Mouse (Mus musculus) ES-Bruce4 (cell line): Measurements from ENCODE around the gene Gpr158. TPM values are rescaled to one million over a fixed set of nuclear protein-coding genes. Genes with fewer than 3 reads are reported as not detected.
A peak's percentile ranks its signal among the peaks of the same experiment; 100 is the strongest.
"Not testable (repeated sequence)": the region's sequence is repeated elsewhere in the genome, so short reads cannot be mapped to it uniquely, and the experiment has no call there.

Source experiments
- H3K27ac ChIP-seq: 2 replicates; pipeline ENCODE4 v1.5.1; 2012; ENCODE audit warnings: low read length, inconsistent platforms; ENCODE audit not compliant: insufficient read depth
- H3K27me3 ChIP-seq: 2 replicates; pipeline ENCODE4 v1.6.1; 2012; ENCODE audit warnings: mild to moderate bottlenecking, low read length, inconsistent platforms; ENCODE audit not compliant: control insufficient read depth, poor library complexity, insufficient read depth, severe bottlenecking
- H3K36me3 ChIP-seq: 2 replicates; pipeline ENCODE4 v1.6.1; 2012; ENCODE audit warnings: inconsistent platforms, mild to moderate bottlenecking, low read length, moderate library complexity; ENCODE audit not compliant: control insufficient read depth, poor library complexity, insufficient read depth, severe bottlenecking
- H3K4me1 ChIP-seq: one replicate; pipeline ENCODE4 v1.8.1; 2011; ENCODE audit warnings: low read length; ENCODE audit not compliant: control insufficient read depth, insufficient read depth
- H3K4me3 ChIP-seq: 2 replicates; pipeline ENCODE4 v1.5.1; 2011; ENCODE audit warnings: low read depth, mild to moderate bottlenecking, low read length
- H3K9ac ChIP-seq: 2 replicates; pipeline ENCODE4 v1.6.1; 2012; ENCODE audit warnings: low read depth, mild to moderate bottlenecking, inconsistent platforms; ENCODE audit not compliant: poor library complexity, severe bottlenecking
- H3K9me3 ChIP-seq: replicated peaks from 2 replicates; pipeline ENCODE4 v1.6.1; 2012; ENCODE audit warnings: mild to moderate bottlenecking, low read length, inconsistent platforms; ENCODE audit not compliant: control insufficient read depth, poor library complexity, insufficient read depth, severe bottlenecking
- CTCF ChIP-seq: IDR thresholded peaks from one replicate; pipeline ENCODE4 v1.8.1; 2011; ENCODE audit warnings: low read depth, low read length
- EP300 ChIP-seq: IDR thresholded peaks from 2 replicates; pipeline ENCODE4 v1.6.1; 2011; ENCODE audit warnings: low read depth, low read length; ENCODE audit not compliant: insufficient read depth
- POLR2A ChIP-seq: IDR thresholded peaks from one replicate; pipeline ENCODE4 v1.8.1; 2011; ENCODE audit warnings: low read length; ENCODE audit not compliant: insufficient read depth
- polyA plus RNA-seq: library from polyadenylated mRNA; stranded (reverse); fragments of >200 nt; gene quantifications from 2 replicates; pipeline ENCODE4 v1.2.4, GENCODE M21; 2011; ENCODE audit warnings: low read depth; ENCODE audit not compliant: missing spikeins, insufficient read depth, insufficient read length

Gpr158 gene
- polyA plus RNA-seq, 1 experiment, result not detected

DNA sequence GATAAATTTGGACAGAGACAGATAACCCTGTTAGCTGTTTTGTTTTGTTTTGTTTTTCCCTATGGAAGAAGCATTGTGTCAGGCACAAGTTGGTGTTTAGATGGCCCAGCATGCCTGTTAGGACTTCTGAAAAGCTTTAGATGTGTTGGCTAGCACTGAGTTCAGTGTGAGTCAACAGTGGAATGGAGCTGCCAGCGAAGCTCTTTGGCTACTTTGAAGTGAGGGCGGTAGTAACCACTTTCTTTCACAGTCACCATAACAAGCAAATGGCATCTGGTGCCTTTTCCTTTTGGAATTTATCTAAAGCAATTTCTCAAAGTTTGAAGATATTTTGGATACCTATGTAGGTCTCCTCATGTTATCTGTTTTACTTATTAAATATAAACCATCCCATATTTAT, 62.9 kb downstream of the Gpr158 start:
- H3K36me3 ChIP-seq, result no peaks in the 10 kb centered on the region
- H3K27ac ChIP-seq, result no peak overlapping the region
- no peak overlapping the region for H3K4me3 ChIP-seq
- no peak overlapping the region for H3K9ac ChIP-seq
- TF ChIP-seq POLR2A (no peak), EP300 (no peak), CTCF (no peak)
- H3K9me3 ChIP-seq, result no peaks in the 10 kb centered on the region
- H3K4me1 ChIP-seq, result no peaks in the 10 kb centered on the region
- no peaks in the 10 kb centered on the region for H3K27me3 ChIP-seq

DNA sequence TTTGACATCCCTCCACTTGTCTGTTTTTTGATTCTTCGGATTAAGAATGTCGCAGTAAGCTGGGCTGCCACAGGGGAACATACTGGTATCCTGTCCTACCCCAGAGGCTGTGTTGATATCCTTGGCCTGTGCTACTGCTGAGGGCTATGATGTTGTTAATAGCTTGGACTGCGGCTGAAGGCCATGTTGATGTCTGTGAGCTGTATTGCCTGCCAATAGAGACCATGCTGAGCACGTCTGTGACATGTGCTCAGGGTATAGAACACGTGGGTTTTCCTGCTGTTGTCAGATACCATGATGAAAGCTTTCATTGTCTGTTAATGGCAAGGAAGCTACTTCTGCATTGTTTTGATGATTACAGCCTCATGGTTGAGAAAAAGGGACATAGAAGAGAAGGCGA, 63.8 kb downstream of the Gpr158 start:
- Histone ChIP-seq H3K27ac (no peak overlapping the region), H3K9me3 (no peaks in the 10 kb centered on the region), H3K36me3 (no peaks in the 10 kb centered on the region), H3K27me3 (no peaks in the 10 kb centered on the region), H3K9ac (no peak overlapping the region), H3K4me3 (no peak overlapping the region), H3K4me1 (no peaks in the 10 kb centered on the region)
- TF ChIP-seq CTCF, result no peak
- TF ChIP-seq EP300, result no peak
- TF ChIP-seq POLR2A, result no peak

DNA sequence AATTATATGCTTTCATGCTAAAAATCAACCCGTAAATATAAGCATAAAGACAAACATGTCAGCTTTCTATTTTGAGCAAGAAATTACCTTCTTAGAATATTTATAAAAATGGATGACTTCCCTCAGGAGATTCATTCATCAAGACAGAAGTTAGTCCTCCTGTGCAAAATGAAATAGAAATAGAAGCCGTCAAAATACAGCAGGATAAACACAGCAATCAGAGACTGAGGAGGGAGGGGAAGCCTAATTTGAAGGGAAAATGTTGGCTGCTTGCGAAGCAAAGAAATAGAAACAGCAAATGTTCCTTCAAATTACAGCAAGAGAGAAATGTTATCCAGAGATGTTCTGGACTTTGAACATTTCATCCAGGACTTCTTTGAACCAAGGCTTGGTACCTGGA, 72.3 kb downstream of the Gpr158 start:
- TF ChIP-seq EP300 (no peak), POLR2A (no peak), CTCF (no peak)
- Histone ChIP-seq H3K4me1 (no peaks in the 10 kb centered on the region), H3K36me3 (no peaks in the 10 kb centered on the region), H3K9me3 (no peaks in the 10 kb centered on the region), H3K9ac (no peak overlapping the region), H3K27ac (no peak overlapping the region), H3K4me3 (no peak overlapping the region), H3K27me3 (no peaks in the 10 kb centered on the region)

DNA sequence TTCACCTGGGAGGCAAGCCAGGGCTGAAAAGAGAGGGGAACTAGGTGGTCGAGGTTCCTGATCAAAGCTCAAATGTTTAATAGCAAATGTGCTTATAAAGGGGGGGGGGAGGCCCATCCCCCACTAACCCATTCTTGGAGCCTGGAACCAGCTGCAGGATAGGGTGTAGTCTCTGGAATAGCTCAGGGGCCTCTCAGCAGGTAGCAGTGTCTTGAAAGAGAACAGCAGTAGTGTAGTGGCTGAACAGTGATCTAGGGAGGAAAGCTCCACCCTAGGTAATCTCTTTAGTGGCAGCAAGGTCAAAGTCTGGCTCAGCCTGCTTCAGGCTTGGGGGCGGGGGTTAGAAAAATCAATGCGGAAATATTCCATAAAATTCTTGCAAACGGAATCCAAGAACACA, 93.3 kb downstream of the Gpr158 start:
- H3K36me3 ChIP-seq, H3K9me3 ChIP-seq, H3K4me1 ChIP-seq, H3K9ac ChIP-seq, H3K27me3 ChIP-seq, H3K4me3 ChIP-seq: not testable (repeated sequence)
- TF ChIP-seq EP300, result peak; percentile 53; the same call in 1 of the 2 replicates
- H3K27ac ChIP-seq, result peak overlapping the region; percentile 51; the same call in 1 of the 2 replicates

DNA sequence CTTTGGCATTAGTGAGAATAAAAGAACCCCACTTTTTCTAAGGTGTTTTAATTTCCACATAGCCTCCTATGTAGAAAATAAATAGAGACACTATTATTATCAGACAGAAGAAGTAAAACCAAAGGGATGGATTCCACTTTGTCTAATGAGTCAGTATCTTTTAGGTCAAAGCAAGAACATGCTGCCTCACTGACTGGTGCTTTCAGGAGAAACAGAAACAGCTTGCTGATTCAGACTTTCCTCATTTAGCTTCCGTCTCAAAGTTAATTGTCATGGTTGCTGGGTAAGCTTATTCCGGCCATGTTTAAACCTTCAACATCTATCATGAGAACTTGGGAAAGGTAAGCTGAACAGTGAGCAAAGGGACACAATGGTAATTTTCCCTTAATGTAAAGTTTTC, 107.6 kb downstream of the Gpr158 start:
- no peaks in the 10 kb centered on the region for H3K36me3 ChIP-seq
- no peaks in the 10 kb centered on the region for H3K27me3 ChIP-seq
- H3K9ac ChIP-seq, result no peak overlapping the region
- TF ChIP-seq CTCF (no peak), EP300 (no peak), POLR2A (no peak)
- no peaks in the 10 kb centered on the region for H3K4me1 ChIP-seq
- H3K27ac ChIP-seq, result no peak overlapping the region
- no peak overlapping the region for H3K4me3 ChIP-seq
- no peaks in the 10 kb centered on the region for H3K9me3 ChIP-seq

DNA sequence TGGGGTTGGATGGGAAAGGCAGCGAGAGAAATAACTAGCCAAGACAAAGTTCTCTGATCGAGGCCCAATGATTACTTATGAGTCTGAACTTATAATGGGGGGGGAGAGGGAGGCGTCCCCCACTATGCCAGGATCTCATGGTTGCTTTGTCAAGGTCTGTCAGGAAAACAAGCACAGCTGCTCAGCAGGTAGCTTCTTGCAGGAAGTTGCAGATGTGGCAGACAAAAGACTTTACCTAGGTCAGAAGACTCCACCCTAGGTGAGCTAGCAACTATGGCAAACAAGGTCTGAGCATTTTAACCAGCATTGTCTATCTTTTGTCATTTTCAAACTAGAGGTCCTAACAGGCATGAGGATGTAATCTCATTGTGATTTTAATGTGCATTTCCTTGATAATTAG, 129.5 kb downstream of the Gpr158 start:
- no peaks in the 10 kb centered on the region for H3K27me3 ChIP-seq
- TF ChIP-seq POLR2A (no peak), EP300 (no peak), CTCF (no peak)

More for the DNA sequence above, 129.5 kb downstream of the Gpr158 start:
- Histone ChIP-seq H3K27ac (no peak overlapping the region), H3K9ac (no peak overlapping the region), H3K9me3 (peaks cover 3% of the 10 kb centered on the region; the same call in 1 of the 2 replicates), H3K4me3 (no peak overlapping the region), H3K4me1 (no peaks in the 10 kb centered on the region), H3K36me3 (no peaks in the 10 kb centered on the region)
